Mouse (Mus musculus): ENCODE measurements around the gene Tuba8. TPM values are rescaled to one million over a fixed set of nuclear protein-coding genes. Genes with fewer than 3 reads are reported as not detected.

The Tuba8 gene
- total RNA-seq, 1 experiment from 2014 or later: 14.6 TPM

GRCm38 (mm10) chr6:121219406-121219805 lies 8.9 kb downstream of the Tuba8 start:
- ATAC-seq (replicated peaks in 1 of 2; ENCODE audit: insufficient read depth in 1 of 2, low FRiP score in 2 of 2, low TSS enrichment in 1 of 2, low read depth in 1 of 2, poor library complexity in 2 of 2, severe bottlenecking in 2 of 2): no peak

- no peak for ATAC-seq (replicated peaks in 1 of 2; ENCODE audit: insufficient read depth in 1 of 2, low FRiP score in 2 of 2, low TSS enrichment in 1 of 2, low read depth in 1 of 2, poor library complexity in 2 of 2, severe bottlenecking in 2 of 2)
These were observed 9.7 kb downstream of the Tuba8 start for GRCm38 (mm10) chr6:121220181-121220580.

GRCm38 (mm10) chr6:121221876-121222597 lies 11.5 kb downstream of the Tuba8 start:
- no peak for ATAC-seq (replicated peaks in 1 of 2; ENCODE audit: insufficient read depth in 1 of 2, low FRiP score in 2 of 2, low TSS enrichment in 1 of 2, low read depth in 1 of 2, poor library complexity in 2 of 2, severe bottlenecking in 2 of 2)

GRCm38 (mm10) chr6:121223001-121223400 lies 12.5 kb downstream of the Tuba8 start:
- no peak for ATAC-seq (replicated peaks in 1 of 2; ENCODE audit: insufficient read depth in 1 of 2, low FRiP score in 2 of 2, low TSS enrichment in 1 of 2, low read depth in 1 of 2, poor library complexity in 2 of 2, severe bottlenecking in 2 of 2)

GRCm38 (mm10) chr6:121224067-121224466 lies 13.6 kb downstream of the Tuba8 start:
- ATAC-seq (replicated peaks in 1 of 2; ENCODE audit: insufficient read depth in 1 of 2, low FRiP score in 2 of 2, low TSS enrichment in 1 of 2, low read depth in 1 of 2, poor library complexity in 2 of 2, severe bottlenecking in 2 of 2): no peak

- no peak for ATAC-seq (replicated peaks in 1 of 2; ENCODE audit: insufficient read depth in 1 of 2, low FRiP score in 2 of 2, low TSS enrichment in 1 of 2, low read depth in 1 of 2, poor library complexity in 2 of 2, severe bottlenecking in 2 of 2)
These were observed 14.5 kb downstream of the Tuba8 start for GRCm38 (mm10) chr6:121224993-121225392.

- ATAC-seq (replicated peaks in 1 of 2; ENCODE audit: insufficient read depth in 1 of 2, low FRiP score in 2 of 2, low TSS enrichment in 1 of 2, low read depth in 1 of 2, poor library complexity in 2 of 2, severe bottlenecking in 2 of 2): peak; percentile 49 to 57
These were observed 15.5 kb downstream of the Tuba8 start for GRCm38 (mm10) chr6:121226043-121226442.

GRCm38 (mm10) chr6:121226744-121227143 lies 16.2 kb downstream of the Tuba8 start:
- ATAC-seq (replicated peaks in 1 of 2; ENCODE audit: insufficient read depth in 1 of 2, low FRiP score in 2 of 2, low TSS enrichment in 1 of 2, low read depth in 1 of 2, poor library complexity in 2 of 2, severe bottlenecking in 2 of 2): peak; percentile 67 to 69

- ATAC-seq (replicated peaks in 1 of 2; ENCODE audit: insufficient read depth in 1 of 2, low FRiP score in 2 of 2, low TSS enrichment in 1 of 2, low read depth in 1 of 2, poor library complexity in 2 of 2, severe bottlenecking in 2 of 2): no peak
These were observed 17.9 kb downstream of the Tuba8 start for GRCm38 (mm10) chr6:121228421-121228820.

- no peak for ATAC-seq (replicated peaks in 1 of 2; ENCODE audit: insufficient read depth in 1 of 2, low FRiP score in 2 of 2, low TSS enrichment in 1 of 2, low read depth in 1 of 2, poor library complexity in 2 of 2, severe bottlenecking in 2 of 2)
These were observed 22.2 kb downstream of the Tuba8 start for GRCm38 (mm10) chr6:121232652-121233051.

- no peak for ATAC-seq (replicated peaks in 1 of 2; ENCODE audit: insufficient read depth in 1 of 2, low FRiP score in 2 of 2, low TSS enrichment in 1 of 2, low read depth in 1 of 2, poor library complexity in 2 of 2, severe bottlenecking in 2 of 2)
These were observed 25.9 kb downstream of the Tuba8 start for GRCm38 (mm10) chr6:121236386-121236785.

GRCm38 (mm10) chr6:121238209-121238608 lies 27.7 kb downstream of the Tuba8 start:
- no peak for ATAC-seq (replicated peaks in 1 of 2; ENCODE audit: insufficient read depth in 1 of 2, low FRiP score in 2 of 2, low TSS enrichment in 1 of 2, low read depth in 1 of 2, poor library complexity in 2 of 2, severe bottlenecking in 2 of 2)

- ATAC-seq (replicated peaks in 1 of 2; ENCODE audit: insufficient read depth in 1 of 2, low FRiP score in 2 of 2, low TSS enrichment in 1 of 2, low read depth in 1 of 2, poor library complexity in 2 of 2, severe bottlenecking in 2 of 2): no peak
These were observed 31.3 kb downstream of the Tuba8 start for GRCm38 (mm10) chr6:121241780-121242179.

- ATAC-seq (replicated peaks in 1 of 2; ENCODE audit: insufficient read depth in 1 of 2, low FRiP score in 2 of 2, low TSS enrichment in 1 of 2, low read depth in 1 of 2, poor library complexity in 2 of 2, severe bottlenecking in 2 of 2): no peak
These were observed 32.7 kb downstream of the Tuba8 start for GRCm38 (mm10) chr6:121243161-121243560.

- peak; percentile 93 to 98 for ATAC-seq (replicated peaks in 1 of 2; ENCODE audit: insufficient read depth in 1 of 2, low FRiP score in 2 of 2, low TSS enrichment in 1 of 2, low read depth in 1 of 2, poor library complexity in 2 of 2, severe bottlenecking in 2 of 2)
These were observed 34.9 kb downstream of the Tuba8 start, which contains the start of gene Usp18 for GRCm38 (mm10) chr6:121245127-121246036. Gene Usp18 (plus strand): TSS chr6:121245906.

- no peak for ATAC-seq (replicated peaks in 1 of 2; ENCODE audit: insufficient read depth in 1 of 2, low FRiP score in 2 of 2, low TSS enrichment in 1 of 2, low read depth in 1 of 2, poor library complexity in 2 of 2, severe bottlenecking in 2 of 2)
These were observed 35.5 kb downstream of the Tuba8 start for GRCm38 (mm10) chr6:121246037-121246361.

GRCm38 (mm10) chr6:121250406-121250805 lies 39.9 kb downstream of the Tuba8 start:
- ATAC-seq (replicated peaks in 1 of 2; ENCODE audit: insufficient read depth in 1 of 2, low FRiP score in 2 of 2, low TSS enrichment in 1 of 2, low read depth in 1 of 2, poor library complexity in 2 of 2, severe bottlenecking in 2 of 2): no peak

- peak; percentile 35 to 44 for ATAC-seq (replicated peaks in 1 of 2; ENCODE audit: insufficient read depth in 1 of 2, low FRiP score in 2 of 2, low TSS enrichment in 1 of 2, low read depth in 1 of 2, poor library complexity in 2 of 2, severe bottlenecking in 2 of 2)
These were observed 40.8 kb downstream of the Tuba8 start for GRCm38 (mm10) chr6:121251256-121251655.
